Mouse (Mus musculus) heart, postnatal 25 days (tissue): Measurements from ENCODE around the gene Cdkn3. TPM values are rescaled to one million over a fixed set of nuclear protein-coding genes. Genes with fewer than 3 reads are reported as not detected.

ENCODE experiments used
- total RNA-seq, 2 experiments: library from RNA; stranded (reverse); gene quantifications; 2 replicates each; pipeline ENCODE4 v1.2.3; 2021

Gene Cdkn3
- total RNA-seq, 2 experiments from 2014 or later, result 0.83 to 1.2 TPM

Other genes with a start within 250 kb of the Cdkn3 start
- 10 to 100 TPM; 52.5 to 53.5 TPM for gene Cnih1, start 27.9 kb downstream of the Cdkn3 start, total RNA-seq
- gene Gmfb, start 61.7 kb downstream of the Cdkn3 start, total RNA-seq, result 10 to 100 TPM; 30.5 to 33.5 TPM
- gene Cgrrf1, start 71.6 kb downstream of the Cdkn3 start, total RNA-seq, result 10 to 100 TPM; 37.4 to 39.8 TPM
- gene Samd4, start 122.3 kb downstream of the Cdkn3 start, total RNA-seq, result 10 to 100 TPM; 57.1 to 57.9 TPM